Mouse (Mus musculus) myocyte (in vitro differentiated cells): Measurements from ENCODE around the gene Cbfa2t3. TPM values are rescaled to one million over a fixed set of nuclear protein-coding genes. Genes with fewer than 3 reads are reported as not detected.

Experiments used
- H3K27me3 ChIP-seq: one replicate; pipeline ENCODE4 v1.6.1; 2011; ENCODE audit not compliant: control insufficient read depth, insufficient read depth, insufficient read length
- H3K36me3 ChIP-seq: one replicate; pipeline ENCODE4 v1.6.1; 2011; ENCODE audit not compliant: control insufficient read depth, insufficient read depth
- H3K4me2 ChIP-seq: one replicate; pipeline ENCODE4 v1.6.1; 2011; ENCODE audit warnings: low read depth, control low read depth
- H3K4me3 ChIP-seq: one replicate; pipeline ENCODE4 v1.5.1; 2011; ENCODE audit warnings: mild to moderate bottlenecking, control low read depth, moderate library complexity
- H3K79me2 ChIP-seq: one replicate; pipeline ENCODE4 v1.6.1; 2011; ENCODE audit not compliant: control insufficient read depth, insufficient read depth
- H3ac ChIP-seq: one replicate; pipeline ENCODE4 v1.6.1; 2011; ENCODE audit not compliant: control insufficient read depth, insufficient read length
- CEBPB ChIP-seq: IDR thresholded peaks from 2 replicates; pipeline ENCODE4 v1.6.1; 2011; ENCODE audit warnings: mild to moderate bottlenecking, moderate library complexity; ENCODE audit not compliant: poor library complexity, insufficient read depth, severe bottlenecking
- E2F4 ChIP-seq: IDR thresholded peaks from one replicate; pipeline ENCODE4 v1.6.1; 2011; ENCODE audit warnings: mild to moderate bottlenecking, control low read depth, moderate library complexity; ENCODE audit not compliant: insufficient read depth
- MAX ChIP-seq: IDR thresholded peaks from one replicate; pipeline ENCODE4 v1.6.1; 2011; ENCODE audit warnings: low read depth, mild to moderate bottlenecking, control low read depth
- MYOD1 ChIP-seq, 3 experiments: IDR thresholded peaks; one replicate each; pipeline ENCODE4 v1.6.1; 2011; ENCODE audit warnings: control low read depth in 2 of 3, low read depth in 2 of 3, mild to moderate bottlenecking in 2 of 3, moderate library complexity in 1 of 3; ENCODE audit not compliant: insufficient read length in 2 of 3, control insufficient read depth in 1 of 3
- MYOG ChIP-seq, 3 experiments: IDR thresholded peaks; one replicate each; pipeline ENCODE4 v1.6.1; 2011; ENCODE audit warnings: control low read depth in 2 of 3, low read depth in 2 of 3, mild to moderate bottlenecking in 2 of 3; ENCODE audit not compliant: insufficient read length in 2 of 3, control insufficient read depth in 1 of 3, insufficient read depth in 1 of 3
- POLR2A ChIP-seq: IDR thresholded peaks from one replicate; pipeline ENCODE4 v1.6.1; 2011; ENCODE audit warnings: low read depth, mild to moderate bottlenecking, control low read depth, moderate library complexity; ENCODE audit not compliant: insufficient read length
- POLR2AphosphoS2 ChIP-seq: IDR thresholded peaks from one replicate; pipeline ENCODE4 v1.6.1; 2011; ENCODE audit warnings: low read depth, control low read depth; ENCODE audit not compliant: insufficient read length
- REST ChIP-seq: IDR thresholded peaks from one replicate; pipeline ENCODE4 v1.6.1; 2011; ENCODE audit warnings: mild to moderate bottlenecking, control low read depth, moderate library complexity; ENCODE audit not compliant: insufficient read depth, insufficient read length
- SRF ChIP-seq: IDR thresholded peaks from one replicate; pipeline ENCODE4 v1.6.1; 2011; ENCODE audit warnings: low read depth; ENCODE audit not compliant: control insufficient read depth, insufficient read length
- TCF12 ChIP-seq: IDR thresholded peaks from one replicate; pipeline ENCODE4 v1.6.1; 2011; ENCODE audit warnings: mild to moderate bottlenecking, control low read depth; ENCODE audit not compliant: poor library complexity, insufficient read depth, severe bottlenecking
- TCF3 ChIP-seq: IDR thresholded peaks from one replicate; pipeline ENCODE4 v1.6.1; 2011; ENCODE audit warnings: low read depth, control low read depth; ENCODE audit not compliant: insufficient read length
- USF1 ChIP-seq: IDR thresholded peaks from one replicate; pipeline ENCODE4 v1.6.1; 2011; ENCODE audit warnings: low read depth, mild to moderate bottlenecking, control low read depth, moderate library complexity
- polyA plus RNA-seq: library from polyadenylated mRNA; unstranded; fragments of >200 nt; fragmentation: generic; extraction: Trizol; gene quantifications from one replicate; pipeline ENCODE4 v1.2.1, GENCODE M21; 2012; ENCODE audit warnings: missing spikeins

Gene Cbfa2t3
- polyA plus RNA-seq, 1 experiment: 29.5 TPM

DNA sequence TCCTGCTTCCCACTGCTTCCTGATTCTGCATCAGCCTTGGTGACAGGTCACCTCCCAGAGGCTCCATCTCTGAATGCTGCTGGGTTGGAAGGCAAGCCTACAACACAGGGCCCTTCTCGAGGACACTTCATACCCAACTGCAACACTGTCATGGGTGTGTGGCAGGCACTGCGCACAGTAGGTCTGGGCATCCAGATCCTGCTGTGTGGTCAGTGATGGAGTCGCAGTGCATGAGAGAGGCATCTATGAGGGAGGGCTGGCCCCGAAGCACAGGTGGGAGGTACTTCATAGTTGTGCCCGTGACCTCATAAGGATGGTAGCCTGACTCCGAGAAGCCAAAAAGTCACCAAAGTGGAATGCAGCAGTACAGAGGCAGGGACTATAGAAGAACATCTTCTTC is 26.3 kb upstream of the Cbfa2t3 start:
- Histone ChIP-seq H3K27me3 (peaks cover 80% of the 10 kb centered on the region), H3K79me2 (no peaks in the 10 kb centered on the region), H3ac (no peak overlapping the region), H3K36me3 (no peaks in the 10 kb centered on the region), H3K4me2 (no peak overlapping the region), H3K4me3 (no peak overlapping the region)
- no peak for TF ChIP-seq TCF12
- no peak for TF ChIP-seq POLR2A
- no peak for TF ChIP-seq REST
- no peak for TF ChIP-seq E2F4
- TF ChIP-seq USF1: no peak
- TF ChIP-seq MYOG (IDR thresholded peaks at IDR 0.05; ENCODE audit: control insufficient read depth in 1 of 3, insufficient read depth in 1 of 3, insufficient read length in 2 of 3, low read depth in 2 of 3): no peak
- TF ChIP-seq SRF: no peak
- no peak for TF ChIP-seq TCF3
- TF ChIP-seq MYOD1 (IDR thresholded peaks at IDR 0.05; ENCODE audit: control insufficient read depth in 1 of 3, insufficient read length in 2 of 3, low read depth in 2 of 3): no peak
- TF ChIP-seq CEBPB: no peak
- TF ChIP-seq MAX: no peak
- no peak for TF ChIP-seq POLR2AphosphoS2

DNA sequence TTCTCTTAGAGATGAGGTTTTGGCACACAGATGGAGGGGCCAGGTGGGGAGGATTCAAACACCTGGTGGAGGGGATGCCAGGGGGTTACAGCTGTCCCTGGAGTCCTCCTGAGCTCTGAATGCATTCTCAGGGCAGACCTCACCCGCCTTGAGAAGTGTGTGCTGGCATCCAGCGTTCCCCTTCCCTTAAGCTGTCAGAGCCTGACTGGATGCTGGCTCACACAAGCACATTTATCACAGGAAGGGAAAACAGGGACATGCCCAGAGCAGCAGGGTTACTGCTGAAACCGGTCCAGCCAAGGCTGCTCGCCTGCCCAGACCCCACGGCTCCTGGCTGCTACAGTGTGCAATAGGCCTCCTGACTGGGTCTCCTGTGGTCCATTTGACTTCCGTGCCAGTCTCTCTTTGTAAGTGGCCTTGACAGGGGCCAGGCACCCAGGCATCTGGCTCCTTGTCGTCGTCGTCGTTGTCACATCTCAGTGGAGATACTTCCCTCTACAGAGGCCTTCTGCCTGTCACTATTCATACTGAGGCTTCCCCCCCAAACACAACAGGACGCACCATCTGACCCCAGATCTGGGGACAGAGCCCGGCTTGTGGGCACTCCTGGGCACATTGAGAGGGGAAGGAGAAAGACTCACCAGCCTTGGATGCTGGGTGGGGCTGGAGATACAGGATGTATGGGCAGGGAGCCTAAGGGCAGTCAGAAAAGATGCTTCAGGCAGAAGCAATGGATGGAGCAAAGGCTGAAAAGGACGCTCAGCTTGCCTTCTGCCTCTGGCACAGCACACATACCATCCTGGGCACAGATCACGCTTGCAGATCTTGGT is 22.1 kb upstream of the Cbfa2t3 start:
- H3K4me3 ChIP-seq: no peak overlapping the region
- no peak overlapping the region for H3K4me2 ChIP-seq

DNA sequence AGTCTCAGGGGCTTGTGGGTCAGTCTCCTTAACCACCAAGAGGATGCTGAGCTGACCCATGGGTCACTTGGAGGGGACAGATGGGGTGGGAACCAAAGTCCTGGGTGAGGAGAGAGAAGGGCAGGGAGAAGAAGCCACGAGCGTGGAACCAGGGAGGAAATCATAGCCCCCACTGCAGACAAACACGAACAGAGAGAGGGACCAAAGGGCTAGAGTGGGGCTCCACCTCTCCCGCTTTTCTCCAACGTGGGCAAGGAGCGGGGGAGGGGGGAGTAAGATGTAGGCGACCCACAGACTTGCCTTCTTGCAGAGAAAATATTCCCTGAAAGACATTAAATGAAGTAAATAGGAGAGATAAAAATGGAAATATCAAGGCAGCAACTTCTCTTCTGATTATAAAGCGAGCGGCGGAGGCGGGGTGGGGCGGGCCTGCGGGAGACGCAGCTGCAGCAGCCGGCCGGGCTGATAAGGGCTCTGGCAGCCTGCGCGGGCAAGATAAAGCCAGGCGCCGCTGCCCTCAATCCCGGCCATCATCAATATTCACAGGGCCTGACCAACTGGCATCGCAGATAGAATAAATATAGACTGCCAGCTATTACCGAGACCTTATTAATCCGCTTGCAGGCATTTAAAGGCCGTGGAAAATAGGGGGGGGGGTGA is 21.3 kb upstream of the Cbfa2t3 start:
- TF ChIP-seq CEBPB (no peak), MYOG (IDR thresholded peaks at IDR 0.05; ENCODE audit: control insufficient read depth in 1 of 3, insufficient read depth in 1 of 3, insufficient read length in 2 of 3, low read depth in 2 of 3) (peak in 1 of 3 experiments; percentile 18)
- Histone ChIP-seq H3K36me3 (no peaks in the 10 kb centered on the region), H3K4me2 (no peak overlapping the region), H3ac (no peak overlapping the region), H3K4me3 (no peak overlapping the region), H3K27me3 (peaks cover 81% of the 10 kb centered on the region), H3K79me2 (no peaks in the 10 kb centered on the region)

More for the DNA sequence above, 22.1 kb upstream of the Cbfa2t3 start:
- H3K79me2 ChIP-seq: no peaks in the 10 kb centered on the region
- H3K27me3 ChIP-seq: peaks cover 89% of the 10 kb centered on the region
- H3ac ChIP-seq: no peak overlapping the region
- no peak for TF ChIP-seq TCF12
- TF ChIP-seq MYOG (IDR thresholded peaks at IDR 0.05; ENCODE audit: control insufficient read depth in 1 of 3, insufficient read depth in 1 of 3, insufficient read length in 2 of 3, low read depth in 2 of 3): no peak
- TF ChIP-seq POLR2AphosphoS2: no peak
- TF ChIP-seq MYOD1 (IDR thresholded peaks at IDR 0.05; ENCODE audit: control insufficient read depth in 1 of 3, insufficient read length in 2 of 3, low read depth in 2 of 3): no peak
- no peak for TF ChIP-seq REST
- no peak for TF ChIP-seq CEBPB
- no peak for TF ChIP-seq MAX
- TF ChIP-seq TCF3: no peak
- no peak for TF ChIP-seq E2F4
- TF ChIP-seq POLR2A: no peak
- TF ChIP-seq USF1: no peak
- no peaks in the 10 kb centered on the region for H3K36me3 ChIP-seq

DNA sequence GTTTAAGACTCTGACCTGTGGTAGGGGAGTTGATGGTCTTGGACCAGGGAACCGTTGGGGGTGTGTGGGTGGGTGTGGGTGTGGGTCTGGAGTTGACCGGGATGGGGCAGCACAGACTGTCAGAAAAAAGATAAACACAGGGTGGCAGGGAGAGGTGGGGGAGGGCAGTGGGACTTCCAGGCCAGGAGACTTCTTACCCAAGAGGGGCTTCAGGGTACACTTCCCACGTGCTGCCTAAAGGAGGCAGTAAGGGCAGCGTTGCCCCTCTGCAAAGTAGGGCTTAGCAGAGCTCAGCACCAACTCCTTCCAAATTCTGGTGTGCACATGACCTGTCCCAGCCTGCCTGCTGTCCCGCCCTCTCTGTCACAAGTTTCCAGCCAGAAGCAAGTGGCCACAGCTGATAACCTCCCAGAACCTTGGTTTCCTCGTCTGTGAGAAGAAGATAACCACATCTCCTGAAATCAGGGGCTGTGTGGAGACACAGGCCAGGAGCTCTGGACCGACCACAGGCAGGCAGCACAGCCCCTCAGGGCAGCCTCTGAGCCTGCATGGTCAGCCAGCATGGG is 20.7 kb upstream of the Cbfa2t3 start:
- no peak overlapping the region for H3ac ChIP-seq
- TF ChIP-seq TCF3 (no peak), E2F4 (no peak), USF1 (no peak), REST (no peak), TCF12 (no peak), SRF (no peak), MYOD1 (IDR thresholded peaks at IDR 0.05; ENCODE audit: control insufficient read depth in 1 of 3, insufficient read length in 2 of 3, low read depth in 2 of 3) (no peak), MAX (no peak), POLR2A (no peak), MYOG (IDR thresholded peaks at IDR 0.05; ENCODE audit: control insufficient read depth in 1 of 3, insufficient read depth in 1 of 3, insufficient read length in 2 of 3, low read depth in 2 of 3) (no peak)
- no peak overlapping the region for H3K4me3 ChIP-seq
- no peaks in the 10 kb centered on the region for H3K36me3 ChIP-seq
- no peaks in the 10 kb centered on the region for H3K79me2 ChIP-seq
- H3K4me2 ChIP-seq: no peak overlapping the region
- H3K27me3 ChIP-seq: peaks cover 82% of the 10 kb centered on the region
